Mouse (Mus musculus): Measurements from ENCODE around the gene Epas1. TPM values are rescaled to one million over a fixed set of nuclear protein-coding genes. Genes with fewer than 3 reads are reported as not detected.

Gene Epas1
- polyA plus RNA-seq, 1 experiment from 2014 or later = 12.6 TPM

DNA sequence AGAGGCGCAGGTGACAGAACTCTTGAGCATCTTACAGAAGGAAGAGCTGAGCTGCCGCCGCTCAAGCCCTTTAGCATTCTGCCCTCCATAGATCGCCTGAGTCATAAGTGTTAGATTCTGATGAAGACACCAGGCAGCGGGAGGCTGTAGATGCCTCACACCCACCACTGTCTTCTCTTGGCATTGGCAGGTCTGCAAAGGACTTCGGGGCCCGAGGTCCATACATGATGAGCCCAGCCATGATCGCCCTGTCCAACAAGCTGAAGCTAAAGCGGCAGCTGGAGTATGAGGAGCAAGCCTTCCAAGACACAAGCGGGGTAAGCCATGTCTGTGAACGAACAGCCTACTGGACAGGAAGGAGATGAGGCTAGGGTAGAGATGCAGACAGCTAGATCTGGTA lies 75.0 kb downstream of the Epas1 start:
- DNase-seq (ENCODE audit: low spot score) (no peak), ATAC-seq (ENCODE audit: low FRiP score) (no peak)
- Histone ChIP-seq H3K4me1 (replicated peaks; ENCODE audit: control insufficient read depth, insufficient read depth, low read length) (no peaks in the 10 kb centered on the region), H3K4me2 (replicated peaks) (no peak overlapping the region), H3K4me3 (replicated peaks; ENCODE audit: low read length) (no peak overlapping the region), H3K27me3 (ENCODE audit: control insufficient read depth, insufficient read depth, low read length) (no peaks in the 10 kb centered on the region), H3K9me3 (ENCODE audit: control insufficient read depth, low read length) (no peaks in the 10 kb centered on the region), H3K36me3 (replicated peaks; ENCODE audit: control insufficient read depth, insufficient read depth) (no peaks in the 10 kb centered on the region), H3K27ac (no peak overlapping the region), H3K9ac (no peak overlapping the region)
- WGBS = 97% methylated on average over 11 of the region's 11 CpGs

DNA sequence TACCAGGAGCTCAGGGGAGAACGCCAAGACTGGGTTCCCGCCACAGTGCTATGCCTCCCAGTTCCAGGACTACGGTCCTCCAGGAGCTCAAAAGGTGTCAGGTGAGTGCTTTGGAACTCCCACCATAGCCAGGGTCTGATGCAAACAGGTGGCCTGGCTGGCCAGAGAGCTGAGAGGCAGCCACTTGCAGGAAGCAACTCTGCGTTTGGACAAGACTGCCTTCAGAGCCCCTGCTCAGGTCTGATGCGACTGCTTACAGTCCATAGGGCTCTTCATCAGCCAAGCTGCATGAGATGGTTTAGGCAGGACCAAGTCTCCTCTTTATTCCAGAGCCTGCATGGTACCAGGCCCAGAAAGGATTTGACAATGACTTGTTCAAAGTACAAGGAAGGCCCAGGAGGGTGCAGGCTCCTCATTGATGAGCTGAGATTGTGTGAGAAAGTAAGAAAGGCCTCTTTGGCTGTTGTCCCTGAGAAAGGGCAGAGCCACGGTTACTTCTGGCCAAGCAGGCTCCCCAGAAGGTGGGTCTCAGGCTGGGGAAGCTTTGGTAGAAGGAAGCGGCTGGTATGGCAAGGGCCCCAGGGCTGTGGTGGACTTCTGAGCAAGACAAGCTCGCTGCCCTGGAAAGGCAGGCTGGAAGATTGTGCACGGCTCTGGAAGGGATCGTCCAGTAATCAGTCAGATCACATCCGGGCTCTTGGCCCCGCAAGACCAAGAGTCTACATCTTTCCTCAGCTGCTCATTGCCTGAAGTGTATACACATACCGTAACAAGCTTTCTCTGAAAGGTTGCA lies 76.1 kb downstream of the Epas1 start:
- Histone ChIP-seq H3K27ac (no peak overlapping the region), H3K36me3 (replicated peaks; ENCODE audit: control insufficient read depth, insufficient read depth) (no peaks in the 10 kb centered on the region), H3K27me3 (ENCODE audit: control insufficient read depth, insufficient read depth, low read length) (no peaks in the 10 kb centered on the region), H3K9ac (no peak overlapping the region), H3K4me3 (replicated peaks; ENCODE audit: low read length) (no peak overlapping the region), H3K4me2 (replicated peaks) (no peak overlapping the region), H3K4me1 (replicated peaks; ENCODE audit: control insufficient read depth, insufficient read depth, low read length) (no peaks in the 10 kb centered on the region), H3K9me3 (ENCODE audit: control insufficient read depth, low read length) (no peaks in the 10 kb centered on the region)
- 91% methylated on average over 13 of the region's 13 CpGs for WGBS
- DNase-seq (ENCODE audit: low spot score) = no peak
- no peak for ATAC-seq (ENCODE audit: low FRiP score)

DNA sequence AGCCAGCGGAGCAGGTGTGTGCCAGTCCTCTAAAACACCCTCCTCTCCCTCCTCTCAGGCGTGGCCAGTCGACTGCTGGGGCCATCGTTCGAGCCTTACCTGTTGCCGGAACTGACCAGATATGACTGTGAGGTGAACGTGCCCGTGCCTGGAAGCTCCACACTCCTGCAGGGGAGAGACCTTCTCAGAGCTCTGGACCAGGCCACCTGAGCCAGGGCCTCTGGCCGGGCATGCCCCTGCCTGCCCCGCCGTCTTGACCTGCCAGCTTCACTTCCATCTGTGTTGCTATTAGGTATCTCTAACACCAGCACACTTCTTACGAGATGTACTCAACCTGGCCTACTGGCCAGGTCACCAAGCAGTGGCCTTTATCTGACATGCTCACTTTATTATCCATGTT lies 77.4 kb downstream of the Epas1 start:
- Histone ChIP-seq H3K4me2 (replicated peaks) (no peak overlapping the region), H3K9me3 (ENCODE audit: control insufficient read depth, low read length) (no peaks in the 10 kb centered on the region), H3K9ac (no peak overlapping the region), H3K27ac (no peak overlapping the region), H3K36me3 (replicated peaks; ENCODE audit: control insufficient read depth, insufficient read depth) (no peaks in the 10 kb centered on the region), H3K4me1 (replicated peaks; ENCODE audit: control insufficient read depth, insufficient read depth, low read length) (no peaks in the 10 kb centered on the region), H3K27me3 (ENCODE audit: control insufficient read depth, insufficient read depth, low read length) (no peaks in the 10 kb centered on the region), H3K4me3 (replicated peaks; ENCODE audit: low read length) (no peak overlapping the region)
- 94% methylated on average over 12 of the region's 12 CpGs for WGBS
- ATAC-seq (ENCODE audit: low FRiP score) (no peak), DNase-seq (ENCODE audit: low spot score) (no peak)

- Histone ChIP-seq H3K9ac (no peak overlapping the region), H3K4me1 (replicated peaks; ENCODE audit: control insufficient read depth, insufficient read depth, low read length) (no peaks in the 10 kb centered on the region), H3K4me3 (replicated peaks; ENCODE audit: low read length) (no peak overlapping the region), H3K9me3 (ENCODE audit: control insufficient read depth, low read length) (no peaks in the 10 kb centered on the region), H3K27me3 (ENCODE audit: control insufficient read depth, insufficient read depth, low read length) (no peaks in the 10 kb centered on the region), H3K36me3 (replicated peaks; ENCODE audit: control insufficient read depth, insufficient read depth) (no peaks in the 10 kb centered on the region), H3K27ac (no peak overlapping the region), H3K4me2 (replicated peaks) (no peak overlapping the region)
- 67% methylated on average over 19 of the region's 19 CpGs for WGBS
- no peak for DNase-seq (ENCODE audit: low spot score)
- no peak for ATAC-seq (ENCODE audit: low FRiP score)
Observed at GRCm38 (mm10) chr17:86832562-86833327, 79.2 kb downstream of the Epas1 start.

DNA sequence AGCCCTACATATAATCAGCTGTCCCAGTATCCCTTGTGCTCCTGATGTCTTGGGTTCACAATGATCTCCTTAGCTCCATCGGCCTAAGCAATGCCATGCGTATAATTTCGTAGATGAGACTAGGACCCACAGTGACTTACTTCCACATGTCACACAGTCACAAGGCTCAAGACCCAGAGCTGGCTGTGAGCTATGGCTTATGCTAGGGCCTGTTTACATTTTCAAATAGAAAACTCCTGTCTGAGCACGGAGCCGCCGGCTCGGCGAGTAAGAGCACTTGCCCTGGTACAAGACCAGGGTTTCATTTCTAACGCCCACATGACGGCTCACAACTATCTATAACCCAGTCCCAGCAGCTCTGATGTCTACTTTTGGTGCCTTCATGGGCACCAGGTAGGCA lies 80.4 kb downstream of the Epas1 start:
- Histone ChIP-seq H3K4me1 (replicated peaks; ENCODE audit: control insufficient read depth, insufficient read depth, low read length) (no peaks in the 10 kb centered on the region), H3K27me3 (ENCODE audit: control insufficient read depth, insufficient read depth, low read length) (no peaks in the 10 kb centered on the region), H3K4me2 (replicated peaks) (no peak overlapping the region), H3K36me3 (replicated peaks; ENCODE audit: control insufficient read depth, insufficient read depth) (no peaks in the 10 kb centered on the region), H3K9ac (no peak overlapping the region), H3K4me3 (replicated peaks; ENCODE audit: low read length) (no peak overlapping the region), H3K27ac (no peak overlapping the region), H3K9me3 (ENCODE audit: control insufficient read depth, low read length) (no peaks in the 10 kb centered on the region)
- WGBS = 96% methylated on average over 10 of the region's 10 CpGs
- ATAC-seq (ENCODE audit: low FRiP score) (no peak), DNase-seq (ENCODE audit: low spot score) (no peak)

GRCm38 (mm10) chr17:86839308-86839707 lies 85.8 kb downstream of the Epas1 start:
- WGBS = 60% methylated on average over 5 of the region's 5 CpGs
- Histone ChIP-seq H3K9me3 (ENCODE audit: control insufficient read depth, low read length) (no peaks in the 10 kb centered on the region), H3K4me3 (replicated peaks; ENCODE audit: low read length) (no peak overlapping the region), H3K4me2 (replicated peaks) (no peak overlapping the region), H3K27ac (no peak overlapping the region), H3K4me1 (replicated peaks; ENCODE audit: control insufficient read depth, insufficient read depth, low read length) (no peaks in the 10 kb centered on the region), H3K9ac (no peak overlapping the region), H3K27me3 (ENCODE audit: control insufficient read depth, insufficient read depth, low read length) (no peaks in the 10 kb centered on the region), H3K36me3 (replicated peaks; ENCODE audit: control insufficient read depth, insufficient read depth) (no peaks in the 10 kb centered on the region)
- ATAC-seq (ENCODE audit: low FRiP score) = no peak
- DNase-seq (ENCODE audit: low spot score) = no peak

GRCm38 (mm10) chr17:86850700-86851337 lies 97.3 kb downstream of the Epas1 start:
- H3K9me3 ChIP-seq (ENCODE audit: control insufficient read depth, low read length) = 0 out of 2 replicates have a peak, but pooled peaks cover 3% of the 10 kb centered on the region
- no peak overlapping the region for H3K9ac ChIP-seq
- no peak overlapping the region for H3K27ac ChIP-seq
- H3K27me3 ChIP-seq (ENCODE audit: control insufficient read depth, insufficient read depth, low read length) = no peaks in the 10 kb centered on the region
- H3K4me3 ChIP-seq (replicated peaks; ENCODE audit: low read length) = no peak overlapping the region
- no peak overlapping the region for H3K4me2 ChIP-seq (replicated peaks)
- WGBS = 74% methylated on average over 9 of the region's 9 CpGs
- no peaks in the 10 kb centered on the region for H3K36me3 ChIP-seq (replicated peaks; ENCODE audit: control insufficient read depth, insufficient read depth)
- ATAC-seq (ENCODE audit: low FRiP score) (no peak), DNase-seq (ENCODE audit: low spot score) (no peak)
- H3K4me1 ChIP-seq (replicated peaks; ENCODE audit: control insufficient read depth, insufficient read depth, low read length) = no peaks in the 10 kb centered on the region

DNA sequence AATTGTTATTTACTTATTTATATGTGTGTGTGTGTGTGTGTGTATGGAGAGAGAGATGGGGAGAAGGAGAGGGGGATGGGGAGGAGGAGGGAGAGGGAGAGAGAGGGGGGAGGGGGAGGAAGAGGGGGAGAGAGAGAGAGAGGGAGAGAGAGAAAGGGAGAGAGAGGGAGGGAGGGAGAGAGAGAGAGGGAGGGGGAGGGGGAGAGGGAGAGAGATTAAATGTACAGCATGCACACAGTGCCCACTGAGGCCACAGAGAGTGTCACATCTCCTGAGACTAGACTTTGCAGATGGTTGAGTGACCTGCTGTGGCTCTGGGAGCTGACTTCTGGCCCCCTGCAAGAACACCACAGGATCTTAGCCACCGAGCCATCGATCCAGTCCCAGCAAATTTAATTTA lies 98.3 kb downstream of the Epas1 start:
- DNase-seq (ENCODE audit: low spot score) (no peak), ATAC-seq (ENCODE audit: low FRiP score) (no peak)
- 0 out of 2 replicates have a peak, but pooled peaks cover 3% of the 10 kb centered on the region for H3K9me3 ChIP-seq (ENCODE audit: control insufficient read depth, low read length)
- 61% methylated on average over 2 of the region's 2 CpGs for WGBS
- no peak overlapping the region for H3K27ac ChIP-seq
- H3K27me3 ChIP-seq (ENCODE audit: control insufficient read depth, insufficient read depth, low read length) = no peaks in the 10 kb centered on the region
- H3K4me2 ChIP-seq (replicated peaks) = no peak overlapping the region
- H3K9ac ChIP-seq = no peak overlapping the region
- H3K4me1 ChIP-seq (replicated peaks; ENCODE audit: control insufficient read depth, insufficient read depth, low read length) = no peaks in the 10 kb centered on the region
- H3K36me3 ChIP-seq (replicated peaks; ENCODE audit: control insufficient read depth, insufficient read depth) = no peaks in the 10 kb centered on the region
- H3K4me3 ChIP-seq (replicated peaks; ENCODE audit: low read length) = no peak overlapping the region

GRCm38 (mm10) chr17:86852591-86853031 lies 99.1 kb downstream of the Epas1 start:
- Histone ChIP-seq H3K4me2 (replicated peaks) (no peak overlapping the region), H3K9me3 (ENCODE audit: control insufficient read depth, low read length) (no peaks in the 10 kb centered on the region), H3K27ac (no peak overlapping the region), H3K4me3 (replicated peaks; ENCODE audit: low read length) (no peak overlapping the region), H3K27me3 (ENCODE audit: control insufficient read depth, insufficient read depth, low read length) (no peaks in the 10 kb centered on the region), H3K9ac (no peak overlapping the region), H3K4me1 (replicated peaks; ENCODE audit: control insufficient read depth, insufficient read depth, low read length) (no peaks in the 10 kb centered on the region), H3K36me3 (replicated peaks; ENCODE audit: control insufficient read depth, insufficient read depth) (no peaks in the 10 kb centered on the region)
- DNase-seq (ENCODE audit: low spot score) (no peak), ATAC-seq (ENCODE audit: low FRiP score) (no peak)
- 64% methylated on average over 13 of the region's 13 CpGs for WGBS
